Mouse (Mus musculus): ENCODE data around the gene Enah.

DNA sequence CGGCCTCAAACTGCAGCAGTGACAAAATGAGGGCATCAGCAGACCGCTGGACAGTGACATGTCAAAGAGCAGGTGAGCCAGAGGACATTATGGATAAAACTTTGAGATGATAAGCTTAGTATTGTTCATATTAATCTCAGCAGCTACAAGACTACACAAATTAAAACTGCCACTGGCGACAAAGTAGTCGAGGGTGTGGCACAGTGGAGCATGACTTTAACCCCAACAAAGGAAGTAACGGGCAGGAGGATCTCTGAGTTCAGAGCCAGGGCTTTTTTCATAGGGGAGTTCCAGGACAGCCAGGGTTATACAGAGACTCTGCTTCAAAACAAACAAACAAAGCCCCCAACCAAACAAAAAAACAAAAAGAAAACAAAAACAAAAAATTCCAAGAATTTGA, 68.5 kb downstream of the Enah start:
- no peak for TF ChIP-seq CTCF (conservative IDR thresholded peaks at IDR 0.05; ENCODE audit: insufficient read depth, insufficient read length, low read depth, low read length)
- TF ChIP-seq POLR2A (IDR thresholded peaks at IDR 0.05; ENCODE audit: low read depth, low read length) = no peak
